Mouse (Mus musculus) embryonic facial prominence, embryonic 14.5 days (tissue): ENCODE data around the gene Cpa4. TPM values are rescaled to one million over a fixed set of nuclear protein-coding genes. Genes with fewer than 3 reads are reported as not detected.
A peak's percentile ranks its signal among the peaks of the same experiment; 100 is the strongest.

ENCODE experiments used
- ATAC-seq: fragments of 200-750 bp; cut with Nextera tagmentation; 2 replicates; pipeline ENCODE4 v1.8.0; 2017; ENCODE audit warnings: low read depth, moderate number of reproducible peaks, moderate TSS enrichment
- DNase-seq: peaks from one replicate; pipeline ENCODE4 v3.0.0-alpha.2; 2015; ENCODE audit warnings: low spot score
- H3K27ac ChIP-seq: fragments of 300-500 bp; sonication (generic); replicated peaks from 2 replicates; pipeline ENCODE4 v1.5.1; 2014; ENCODE audit warnings: low read depth, mild to moderate bottlenecking, low read length, moderate library complexity
- H3K27me3 ChIP-seq: fragments of 300-500 bp; sonication (generic); replicated peaks from 2 replicates; pipeline ENCODE4 v1.6.1; 2014; ENCODE audit warnings: low read length; ENCODE audit not compliant: control insufficient read depth, insufficient read depth
- H3K36me3 ChIP-seq: fragments of 300-500 bp; sonication (generic); 2 replicates; pipeline ENCODE4 v1.6.1; 2014; ENCODE audit warnings: low read length, mixed read lengths; ENCODE audit not compliant: control insufficient read depth, insufficient read depth
- H3K4me1 ChIP-seq: fragments of 300-500 bp; sonication (generic); 2 replicates; pipeline ENCODE4 v1.6.1; 2014; ENCODE audit warnings: antibody characterized with exemption, low read length; ENCODE audit not compliant: control insufficient read depth, insufficient read depth
- H3K4me2 ChIP-seq: fragments of 300-500 bp; sonication (generic); 2 replicates; pipeline ENCODE4 v1.6.1; 2014; ENCODE audit warnings: low read depth, mild to moderate bottlenecking, low read length, moderate library complexity, mixed read lengths
- H3K4me3 ChIP-seq: fragments of 300-500 bp; sonication (generic); 2 replicates; pipeline ENCODE4 v1.5.1; 2014; ENCODE audit warnings: low read depth, mild to moderate bottlenecking, low read length
- H3K9ac ChIP-seq: fragments of 300-500 bp; sonication (generic); 2 replicates; pipeline ENCODE4 v1.6.1; 2014; ENCODE audit warnings: low read depth, mild to moderate bottlenecking, low read length, moderate library complexity, mixed read lengths
- H3K9me3 ChIP-seq: fragments of 300-500 bp; sonication (generic); 2 replicates; pipeline ENCODE4 v1.6.1; 2016; ENCODE audit warnings: low read length; ENCODE audit not compliant: control insufficient read depth
- WGBS: fragments of 180-500 bp; shearing (Covaris S2); extraction: QIAGEN DNeasy Blood & Tissue Kit; methylation state at CpG from one replicate; pipeline ENCODE4 v1.1.7; 2014; 5-methylcytosine and 5-hydroxymethylcytosine counted together
- polyA plus RNA-seq: library from polyadenylated mRNA; unstranded; fragments of >200 nt; fragmentation: Nextera tagmentation; extraction: Ambion mirVana; gene quantifications from 2 replicates; pipeline ENCODE4 v1.2.1, GENCODE M21; 2014

Cpa4 gene
- polyA plus RNA-seq, 1 experiment from 2014 or later = 3.4 TPM

DNA sequence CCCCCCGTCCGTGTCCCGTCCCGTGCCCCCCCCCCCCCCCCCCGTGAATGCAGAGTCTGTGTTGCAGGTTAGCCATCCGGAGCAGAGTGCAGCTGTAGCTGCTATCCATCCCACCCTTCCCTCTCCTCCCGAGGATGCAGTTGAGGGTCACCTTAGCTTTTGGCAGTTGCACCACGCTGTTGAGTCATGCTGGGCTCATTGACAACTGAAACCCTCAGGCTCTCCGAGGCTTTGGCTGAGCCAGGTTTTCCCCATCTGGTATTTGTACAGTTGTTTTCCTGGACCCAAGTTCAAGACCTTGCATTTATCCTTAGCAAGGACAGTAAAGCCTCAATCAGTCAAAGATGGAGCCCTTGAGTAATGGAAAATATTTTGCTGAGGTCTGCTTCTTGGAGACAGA is 12.1 kb upstream of the Cpa4 start:
- Histone ChIP-seq H3K9ac (no peak overlapping the region), H3K36me3 (no peaks in the 10 kb centered on the region), H3K4me3 (no peak overlapping the region), H3K27me3 (no peaks in the 10 kb centered on the region), H3K4me2 (no peak overlapping the region), H3K27ac (0 out of 2 replicates have a peak overlapping the region, but pooled peaks have one; percentile 8), H3K4me1 (peaks cover 20% of the 10 kb centered on the region), H3K9me3 (no peaks in the 10 kb centered on the region)
- ATAC-seq (peak; percentile 76), DNase-seq (peak; percentile 89)
- WGBS = 9% methylated on average over 5 of the region's 9 CpGs

DNA sequence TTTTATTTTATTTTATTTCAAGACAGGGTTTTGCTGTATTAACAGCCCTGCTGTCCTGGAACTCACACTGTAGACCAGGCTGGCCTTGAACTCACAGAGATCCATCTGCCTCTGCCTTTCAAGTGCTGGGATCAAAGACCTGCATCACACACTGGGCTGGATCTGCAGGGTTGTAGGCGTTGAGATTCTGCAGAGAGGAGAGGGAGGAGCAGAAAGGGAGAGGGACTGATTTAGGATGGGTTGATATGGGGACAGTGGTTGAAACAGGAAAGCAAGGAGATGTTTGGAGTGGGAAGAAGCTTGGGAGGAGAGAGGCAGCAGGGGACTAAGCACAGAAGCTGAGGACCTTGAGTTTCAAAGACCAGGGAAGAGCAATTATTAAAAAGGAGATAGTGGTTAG is 8.4 kb upstream of the Cpa4 start:
- WGBS = 67% methylated on average over 1 of the region's 1 CpGs

DNA sequence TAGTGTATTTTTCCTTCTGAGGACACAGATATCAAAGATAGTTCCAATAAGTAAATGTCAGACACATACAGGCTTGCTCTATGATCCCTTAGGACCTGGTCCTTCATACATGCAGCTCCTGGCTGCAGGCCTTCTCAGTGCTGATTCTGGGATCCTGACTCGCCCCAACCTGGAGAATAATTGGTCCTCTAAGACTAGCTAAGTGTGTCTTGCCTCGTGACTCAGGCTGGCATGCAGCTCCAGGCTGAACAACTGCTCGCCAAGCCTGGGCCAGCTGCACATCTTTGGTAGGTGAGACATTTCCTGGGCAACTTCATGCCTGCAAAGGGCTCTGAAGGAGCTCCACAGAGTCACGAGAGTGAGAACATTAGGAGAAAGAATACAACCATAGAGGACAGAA is 6.0 kb upstream of the Cpa4 start:
- ATAC-seq (no peak), DNase-seq (no peak)
- 78% methylated on average over 4 of the region's 4 CpGs for WGBS
- Histone ChIP-seq H3K27ac (no peak overlapping the region), H3K9me3 (no peaks in the 10 kb centered on the region), H3K9ac (no peak overlapping the region), H3K4me3 (no peak overlapping the region), H3K4me2 (no peak overlapping the region), H3K36me3 (no peaks in the 10 kb centered on the region), H3K27me3 (no peaks in the 10 kb centered on the region), H3K4me1 (no peaks in the 10 kb centered on the region)

More for the DNA sequence above, 8.4 kb upstream of the Cpa4 start:
- Histone ChIP-seq H3K36me3 (no peaks in the 10 kb centered on the region), H3K4me1 (no peaks in the 10 kb centered on the region), H3K4me2 (no peak overlapping the region), H3K27ac (no peak overlapping the region), H3K9me3 (no peaks in the 10 kb centered on the region), H3K27me3 (no peaks in the 10 kb centered on the region), H3K4me3 (no peak overlapping the region), H3K9ac (no peak overlapping the region)
- no peak for ATAC-seq
- DNase-seq = no peak

DNA sequence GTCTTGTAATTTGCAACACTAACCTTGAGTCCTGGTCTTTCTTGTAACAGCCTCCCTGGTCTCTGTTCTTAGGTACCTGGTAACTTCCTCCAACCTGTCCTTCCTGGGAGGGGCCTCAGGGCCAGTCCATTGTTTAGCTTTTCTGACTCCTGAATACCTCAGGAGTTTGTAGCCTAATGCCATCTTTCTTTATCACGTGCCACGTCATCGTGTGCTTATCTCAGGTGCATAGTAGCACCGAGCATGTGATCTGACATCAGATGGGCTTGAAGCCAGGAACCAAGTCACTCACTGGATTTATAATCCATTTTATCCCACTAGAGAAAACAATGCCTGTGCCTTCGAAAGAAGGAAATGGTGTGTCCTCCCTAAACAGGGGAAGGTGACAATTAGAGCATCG is 4.6 kb upstream of the Cpa4 start:
- Histone ChIP-seq H3K4me1 (no peaks in the 10 kb centered on the region), H3K36me3 (no peaks in the 10 kb centered on the region), H3K9me3 (no peaks in the 10 kb centered on the region), H3K27ac (no peak overlapping the region), H3K4me3 (no peak overlapping the region), H3K9ac (no peak overlapping the region), H3K27me3 (no peaks in the 10 kb centered on the region), H3K4me2 (no peak overlapping the region)
- WGBS = 80% methylated on average over 6 of the region's 6 CpGs
- DNase-seq = no peak
- no peak for ATAC-seq

DNA sequence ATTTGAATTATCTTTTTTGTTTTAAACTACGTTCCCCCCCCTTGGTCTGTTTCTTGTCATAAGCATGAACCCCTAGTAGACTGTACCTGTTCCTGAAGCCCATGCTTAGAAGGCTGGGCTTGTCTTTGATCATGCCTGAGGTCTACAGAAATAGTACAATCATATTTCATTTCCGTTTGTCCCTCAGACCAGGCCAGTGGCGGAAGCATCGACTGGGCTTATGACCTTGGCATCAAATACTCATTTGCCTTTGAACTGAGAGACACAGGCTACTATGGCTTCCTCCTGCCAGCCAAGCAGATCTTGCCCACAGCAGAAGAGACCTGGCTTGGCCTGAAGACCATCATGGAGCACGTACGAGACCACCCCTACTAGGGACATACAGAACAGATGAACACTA is 4.1 kb upstream of the Cpa4 start:
- 91% methylated on average over 6 of the region's 6 CpGs for WGBS
- Histone ChIP-seq H3K9me3 (no peaks in the 10 kb centered on the region), H3K36me3 (no peaks in the 10 kb centered on the region), H3K27ac (no peak overlapping the region), H3K4me2 (no peak overlapping the region), H3K4me3 (no peak overlapping the region), H3K27me3 (no peaks in the 10 kb centered on the region), H3K4me1 (no peaks in the 10 kb centered on the region), H3K9ac (no peak overlapping the region)
- no peak for ATAC-seq
- DNase-seq = no peak

DNA sequence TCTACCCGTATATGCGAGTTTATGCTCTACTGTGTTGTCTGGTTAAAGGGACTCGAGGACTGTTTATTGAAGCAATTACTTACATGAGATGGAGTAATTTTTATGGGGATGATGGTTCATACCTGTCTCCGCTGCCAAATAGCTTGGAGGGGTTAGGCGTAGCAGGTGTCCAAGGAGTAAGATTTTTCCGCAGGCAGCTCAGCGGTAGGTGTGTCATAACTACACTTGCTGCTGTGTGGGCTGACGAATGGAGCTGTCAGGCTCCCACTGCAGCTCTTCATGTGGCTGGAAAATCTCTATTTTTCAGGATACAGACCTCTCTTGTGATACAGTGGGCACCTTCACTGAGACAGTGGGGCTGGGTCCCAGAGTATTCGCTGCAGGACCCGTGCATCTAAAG is 1.2 kb downstream of the Cpa4 start:
- ATAC-seq (no peak), DNase-seq (no peak)
- no peaks in the 10 kb centered on the region for H3K27me3 ChIP-seq
- WGBS = 83% methylated on average over 10 of the region's 10 CpGs
- no peaks in the 10 kb centered on the region for H3K9me3 ChIP-seq
- H3K4me3 ChIP-seq = no peak overlapping the region
- no peak overlapping the region for H3K9ac ChIP-seq
- no peak overlapping the region for H3K4me2 ChIP-seq
- H3K27ac ChIP-seq = no peak overlapping the region
- H3K36me3 ChIP-seq = no peaks in the 10 kb centered on the region
- H3K4me1 ChIP-seq = peaks cover 22% of the 10 kb centered on the region

DNA sequence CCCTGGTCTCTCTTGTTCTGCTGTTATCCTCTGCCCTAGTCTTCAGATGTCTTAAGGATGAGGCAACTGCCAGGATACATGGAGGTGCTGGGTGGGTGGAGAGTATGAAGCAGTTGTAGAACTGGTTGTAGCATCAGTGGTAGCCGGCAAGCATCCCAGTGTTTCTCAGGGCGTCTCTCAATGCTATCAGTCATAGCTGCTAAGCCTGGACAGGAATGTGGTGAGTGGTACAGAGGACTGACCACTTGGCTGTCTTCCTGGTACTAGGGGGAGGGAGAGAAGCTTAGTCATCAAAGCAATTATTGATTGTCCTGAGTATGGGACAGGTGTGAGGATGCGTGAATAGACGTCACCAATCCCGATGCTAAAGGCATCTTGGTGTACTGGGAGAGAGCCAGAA is 1.8 kb downstream of the Cpa4 start:
- Histone ChIP-seq H3K36me3 (no peaks in the 10 kb centered on the region), H3K9ac (no peak overlapping the region), H3K9me3 (no peaks in the 10 kb centered on the region), H3K4me1 (peaks cover 29% of the 10 kb centered on the region), H3K4me3 (no peak overlapping the region), H3K27me3 (no peaks in the 10 kb centered on the region), H3K27ac (no peak overlapping the region), H3K4me2 (no peak overlapping the region)
- ATAC-seq = no peak
- DNase-seq = no peak
- WGBS = 85% methylated on average over 5 of the region's 5 CpGs

DNA sequence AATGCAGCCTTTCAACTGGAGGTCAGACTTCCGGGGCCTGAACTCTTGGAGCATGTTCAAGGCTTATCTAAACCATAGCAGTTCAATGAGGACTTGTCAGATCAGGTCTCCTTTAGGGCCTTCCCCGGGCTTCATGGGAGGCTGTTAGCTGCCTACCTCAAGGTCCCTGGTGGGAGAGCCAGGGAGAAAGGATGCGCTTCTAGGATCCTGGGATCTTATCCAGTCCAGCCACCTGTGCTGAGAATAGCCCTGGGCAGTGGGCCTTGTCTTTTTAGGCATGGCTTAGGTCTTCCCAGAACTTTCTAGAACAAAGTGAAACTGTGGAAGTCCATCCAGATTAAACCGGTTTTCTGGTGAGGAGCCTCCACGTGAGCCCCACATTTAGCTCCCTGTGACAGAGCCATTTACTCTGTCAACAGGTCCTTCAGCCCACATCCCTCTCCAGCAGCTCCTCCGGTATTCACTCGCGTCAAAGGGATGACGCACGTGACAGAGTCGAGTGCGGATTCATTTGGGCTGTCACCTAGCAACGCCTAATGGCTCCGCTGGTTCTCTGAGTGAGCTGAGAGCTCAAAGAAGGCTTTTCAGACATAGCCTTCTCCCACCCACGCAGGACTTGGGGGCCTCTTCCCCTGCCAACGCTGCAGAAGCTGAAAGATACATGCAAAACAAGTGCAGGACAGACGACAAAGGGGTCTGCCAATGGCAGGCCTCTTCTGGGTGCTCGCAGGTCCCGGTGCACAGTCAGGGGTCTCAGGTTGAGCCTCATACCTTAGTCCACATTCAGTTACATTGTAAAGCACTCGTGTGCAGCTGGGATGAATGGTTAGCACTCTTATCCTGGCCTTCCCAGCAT is 4.5 kb downstream of the Cpa4 start:
- WGBS = 68% methylated on average over 20 of the region's 20 CpGs
- peak; percentile 37; the same call in 1 of the 2 replicates for ATAC-seq
- peaks cover 42% of the 10 kb centered on the region for H3K4me1 ChIP-seq

DNA sequence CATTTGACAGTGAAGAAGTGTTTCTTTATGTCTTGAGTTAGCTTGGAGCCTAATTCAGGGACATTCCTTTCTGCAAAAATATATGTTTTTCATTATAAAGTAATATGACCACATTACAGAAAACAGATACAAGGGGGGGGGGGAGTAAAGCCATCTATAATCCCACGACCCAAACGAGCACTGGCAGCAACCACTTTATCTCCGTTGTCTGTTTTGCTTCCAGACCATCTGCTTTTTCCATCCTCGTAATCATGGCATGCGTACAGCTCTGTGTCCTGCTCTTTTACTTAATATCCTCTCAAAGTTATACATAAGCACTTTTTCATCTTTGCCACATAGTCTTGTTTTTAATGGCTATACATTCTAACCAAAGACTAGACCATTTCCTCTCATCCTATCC is 5.2 kb downstream of the Cpa4 start:
- DNase-seq = peak; percentile 83
- peak; percentile 9; the same call in 1 of the 2 replicates for ATAC-seq
- Histone ChIP-seq H3K4me2 (no peak overlapping the region), H3K27ac (peak overlapping the region; percentile 95), H3K9me3 (no peaks in the 10 kb centered on the region), H3K4me1 (peaks cover 42% of the 10 kb centered on the region), H3K27me3 (no peaks in the 10 kb centered on the region), H3K36me3 (no peaks in the 10 kb centered on the region), H3K4me3 (no peak overlapping the region), H3K9ac (no peak overlapping the region)
- WGBS = 37% methylated on average over 5 of the region's 5 CpGs

More for the DNA sequence above, 4.5 kb downstream of the Cpa4 start:
- peak overlapping the region; percentile 95 for H3K27ac ChIP-seq
- no peaks in the 10 kb centered on the region for H3K36me3 ChIP-seq
- H3K9ac ChIP-seq = no peak overlapping the region
- H3K27me3 ChIP-seq = no peaks in the 10 kb centered on the region
- H3K4me3 ChIP-seq = no peak overlapping the region
- no peaks in the 10 kb centered on the region for H3K9me3 ChIP-seq
- no peak overlapping the region for H3K4me2 ChIP-seq
- DNase-seq = peak; percentile 76
